Mouse (Mus musculus) cerebellum, adult 2 months (tissue): ENCODE data around the gene Dus2.

Experiments
- CTCF ChIP-seq: fragments of 200-500 bp; IDR thresholded peaks from 2 replicates; pipeline ENCODE4 v1.5.1; 2011; ENCODE audit warnings: low read depth, mild to moderate bottlenecking, control low read depth, low read length, moderate library complexity, borderline replicate concordance; ENCODE audit not compliant: insufficient read depth
- POLR2A ChIP-seq: fragments of 200-500 bp; IDR thresholded peaks from 2 replicates; pipeline ENCODE4 v1.6.1; 2011; ENCODE audit warnings: low read length, control low read depth, borderline replicate concordance; ENCODE audit not compliant: insufficient read depth

- TF ChIP-seq CTCF (no peak), POLR2A (no peak)
These were observed 11.8 kb upstream of the Dus2 start, which contains the start of gene Dpep3 for GRCm38 (mm10) chr8:105979325-105979724.
